ENCODE assay signal across 15 mouse cellular contexts in the genomic region with DNA sequence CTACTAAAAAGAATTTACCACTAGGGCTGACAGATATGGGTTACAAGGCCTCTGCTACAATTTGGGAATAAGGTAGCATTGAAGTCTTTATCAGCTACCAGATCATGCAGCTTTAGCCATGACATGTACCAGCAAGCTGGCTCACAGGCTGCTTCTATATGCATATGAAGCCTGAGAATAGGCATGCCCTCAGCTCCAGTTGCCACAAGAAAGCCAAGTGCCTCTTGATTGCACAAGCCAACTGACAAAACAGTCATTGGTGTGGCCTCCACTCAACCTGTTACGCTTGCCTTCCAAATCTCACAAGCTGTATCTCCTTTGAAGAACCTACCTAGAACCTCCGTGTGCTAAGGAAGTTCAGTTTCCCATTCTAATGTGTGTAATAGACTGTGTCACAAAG.
"Had no signal": no experiment of that assay in that cellular context is flagged by ENCODE, and none has a peak within 500 bp of the region (broad histone marks: within the 10 kb centered on the region; RNA-seq: fewer than 3 reads in every experiment).

No protein-coding gene starts in this region.

- ATAC-seq: midbrain, embryonic 13.5 days; midbrain, embryonic 15.5 days had no signal

- H3K27me3 ChIP-seq: midbrain, embryonic 13.5 days; midbrain, embryonic 15.5 days; neural tube, embryonic 12.5 days had no signal

- H3K4me3 ChIP-seq: megakaryocyte, embryonic 14.5 days; midbrain, embryonic 13.5 days; midbrain, embryonic 15.5 days; neural tube, embryonic 12.5 days had no signal

- H3K4me2 ChIP-seq: lung, embryonic 14.5 days; midbrain, embryonic 11.5 days; midbrain, embryonic 13.5 days; midbrain, embryonic 15.5 days; neural tube, embryonic 12.5 days had no signal

- H3K27ac ChIP-seq: liver, embryonic 14.5 days; midbrain, embryonic 13.5 days; midbrain, embryonic 15.5 days; neural tube, embryonic 12.5 days had no signal

- H3K9ac ChIP-seq: liver, embryonic 14.5 days; lung, embryonic 14.5 days; midbrain, embryonic 13.5 days; midbrain, embryonic 15.5 days; neural tube, embryonic 12.5 days had no signal

- H3K36me3 ChIP-seq: midbrain, embryonic 13.5 days; midbrain, embryonic 15.5 days; neural tube, embryonic 12.5 days had no signal

- DNase-seq: lung, embryonic 14.5 days; lung, postnatal 14 days; lung, postnatal 4 days; right cerebral cortex, postnatal 25 days; right cerebral cortex, postnatal 4 days; spleen, adult 18-20 months; thymus, adult 18-20 months; thymus, postnatal 14 days; thymus, postnatal 36 days had no signal

- H3K4me1 ChIP-seq: megakaryocyte, embryonic 14.5 days; midbrain, embryonic 13.5 days; midbrain, embryonic 15.5 days; neural tube, embryonic 12.5 days had no signal

- H3K9me3 ChIP-seq: midbrain, embryonic 13.5 days; midbrain, embryonic 15.5 days had no signal
